Mouse (Mus musculus) left cerebral cortex, adult 18-20 months (tissue): ENCODE results near the gene Nr2e3. TPM values are rescaled to one million over a fixed set of nuclear protein-coding genes. Genes with fewer than 3 reads are reported as not detected.

Experiments
- total RNA-seq, 2 experiments: library from RNA; stranded (reverse); gene quantifications; 2 replicates each; pipeline ENCODE4 v1.2.3; 2021

Gene Nr2e3
- total RNA-seq, 2 experiments from 2014 or later, result not detected

Other genes with a start within 250 kb of the Nr2e3 start
- gene Senp8, start 209.9 kb downstream of the Nr2e3 start, total RNA-seq, result 10 to 100 TPM in 1 of 2 experiments, 1 to 10 TPM in 1; 9.9 to 11.6 TPM
- 10 to 100 TPM; 72.9 to 87.2 TPM for gene Myo9a, start 209.8 kb downstream of the Nr2e3 start, total RNA-seq